Mouse (Mus musculus) liver, embryonic 14.5 days (tissue): Measurements from ENCODE around the gene Dag1.

ENCODE experiments used
- CTCF ChIP-seq: IDR thresholded peaks from 2 replicates; pipeline ENCODE4 v1.5.1; 2016; ENCODE audit warnings: antibody characterized with exemption, low read depth, control low read depth
- EP300 ChIP-seq: IDR thresholded peaks from 2 replicates; pipeline ENCODE4 v1.6.1; 2016; ENCODE audit warnings: antibody characterized with exemption, low read depth

DNA sequence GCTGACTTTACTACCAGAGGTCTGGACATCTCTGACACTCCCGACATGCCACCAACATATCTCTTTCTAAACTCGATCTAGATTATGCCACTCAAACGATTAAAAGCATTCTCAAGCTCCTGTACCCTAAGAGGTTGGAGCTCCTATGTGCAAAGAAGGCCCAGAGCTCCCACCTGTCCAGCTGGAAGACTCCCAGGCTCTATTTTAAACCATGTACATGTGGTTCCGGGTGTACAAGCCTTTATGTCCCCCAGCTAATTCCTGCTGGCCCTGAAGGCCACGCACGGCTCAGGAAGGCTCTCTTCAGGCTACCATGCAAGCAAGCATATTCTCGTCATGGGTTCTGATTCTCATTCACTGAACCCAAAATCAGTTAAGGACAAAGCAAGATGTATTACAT lies 1.9 kb downstream of the Dag1 start:
- TF ChIP-seq CTCF (no peak), EP300 (no peak)
